Mouse (Mus musculus) T-cell, adult 2 months (primary cell): ENCODE results near the gene Il17ra.

ENCODE experiments used
- DNase-seq: peaks from one replicate; pipeline ENCODE4 v3.0.0; 2022; ENCODE audit warnings: low spot score

The Il17ra gene

DNA sequence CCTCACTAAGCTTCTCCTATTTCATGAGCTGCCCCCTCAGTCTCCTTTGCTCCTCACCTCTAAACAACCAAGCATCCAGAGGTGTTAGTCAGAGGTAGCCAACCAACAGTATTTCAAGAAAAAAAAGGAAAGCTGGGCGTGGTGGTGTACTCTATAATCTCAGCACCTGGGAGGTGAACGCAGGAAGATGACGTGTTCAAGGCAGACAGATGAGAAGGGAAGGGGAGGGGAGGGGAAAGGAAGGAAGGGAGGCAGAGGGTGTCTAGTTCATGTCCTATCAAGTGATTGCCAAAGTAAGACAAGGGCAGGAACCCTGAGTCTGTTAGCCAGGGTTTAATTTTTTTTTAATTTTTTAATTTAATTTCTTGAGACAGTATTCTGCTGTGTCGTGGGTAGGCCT, 45.6 kb downstream of the Il17ra start:
- no peak for DNase-seq

DNA sequence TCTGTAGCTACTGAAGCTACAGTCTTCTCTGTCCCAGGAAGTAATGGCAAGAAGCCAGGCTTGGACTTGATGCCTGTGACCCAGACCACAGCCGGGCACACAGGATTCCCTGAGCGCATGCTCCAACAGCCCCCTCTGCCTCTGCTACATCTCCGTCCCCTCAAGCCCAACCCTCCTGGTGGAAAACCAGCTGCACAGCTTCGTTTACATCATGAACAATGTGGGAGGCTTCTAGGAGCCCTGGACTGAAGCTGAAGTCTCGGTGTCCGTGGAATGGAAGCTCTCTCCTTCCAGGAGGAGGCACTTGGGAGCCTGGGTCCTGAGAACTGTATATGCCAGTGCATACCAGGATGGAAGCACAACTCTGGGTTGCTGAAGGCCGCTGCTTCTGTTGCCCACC, 46.9 kb downstream of the Il17ra start:
- no peak for DNase-seq

- DNase-seq: no peak
Measured at GRCm38 (mm10) chr6:120510425-120510824, 47.4 kb downstream of the Il17ra start.

DNA sequence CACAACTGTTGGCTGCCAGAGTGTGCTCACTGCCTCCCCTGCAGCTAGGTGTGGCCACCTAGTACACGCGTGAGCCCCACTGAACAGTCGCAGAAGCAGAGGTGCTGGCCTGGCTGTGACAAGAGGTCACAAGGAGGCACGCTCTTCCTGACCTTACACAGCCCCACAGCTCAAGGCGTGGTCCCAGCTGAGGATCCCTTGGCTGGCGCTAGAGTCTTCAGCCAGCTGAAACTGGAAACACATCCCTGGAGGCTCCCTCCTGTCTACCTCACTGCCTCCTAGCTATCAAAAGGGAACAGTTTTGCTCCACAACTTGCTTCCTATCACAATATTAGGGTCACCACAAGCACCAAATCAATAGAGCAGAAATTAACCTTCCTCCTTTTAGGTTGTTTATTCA, 48.2 kb downstream of the Il17ra start:
- no peak for DNase-seq

GRCm38 (mm10) chr6:120516422-120516821, 53.4 kb downstream of the Il17ra start:
- DNase-seq: no peak

GRCm38 (mm10) chr6:120516879-120517278, 53.8 kb downstream of the Il17ra start:
- DNase-seq: no peak

DNA sequence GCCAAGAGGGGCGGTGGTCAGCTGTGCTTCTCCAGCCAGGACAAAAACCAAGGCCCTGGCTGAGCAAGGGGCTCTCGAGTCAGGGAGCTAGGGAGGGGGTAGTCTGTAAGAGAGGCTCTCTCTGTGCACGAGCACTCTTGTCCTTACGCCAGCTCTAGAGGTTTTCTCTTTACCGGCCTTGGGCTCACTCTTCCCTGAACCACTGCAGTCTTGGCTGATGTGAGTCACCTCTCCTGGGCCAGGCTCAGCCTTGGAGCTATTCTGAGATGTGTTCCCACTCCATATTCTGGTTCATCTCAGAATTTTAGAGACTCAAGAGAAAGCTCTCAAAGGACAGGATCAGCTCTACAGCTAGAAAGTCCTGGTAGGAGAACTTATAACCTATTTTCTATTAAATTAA, 54.3 kb downstream of the Il17ra start:
- DNase-seq: no peak

DNA sequence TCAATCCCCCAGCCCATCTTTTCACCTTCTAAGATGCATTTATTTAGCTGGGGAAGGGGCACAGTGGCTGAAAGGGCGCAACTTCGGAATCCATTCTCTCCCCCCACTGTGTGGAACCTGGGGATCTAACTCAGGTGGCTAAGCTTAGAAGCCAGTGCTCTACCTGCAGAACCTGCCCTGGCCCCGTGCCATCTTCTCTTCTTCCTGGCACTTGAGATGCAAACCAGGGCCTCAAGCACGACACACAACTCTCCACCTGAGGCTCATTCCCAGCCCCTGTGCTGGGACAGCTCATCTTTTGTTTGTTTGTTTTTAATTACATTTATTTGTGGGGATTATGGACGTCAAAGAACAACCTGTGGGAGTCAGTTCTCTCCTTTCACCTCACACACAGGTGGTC, 56.6 kb downstream of the Il17ra start:
- no peak for DNase-seq

DNA sequence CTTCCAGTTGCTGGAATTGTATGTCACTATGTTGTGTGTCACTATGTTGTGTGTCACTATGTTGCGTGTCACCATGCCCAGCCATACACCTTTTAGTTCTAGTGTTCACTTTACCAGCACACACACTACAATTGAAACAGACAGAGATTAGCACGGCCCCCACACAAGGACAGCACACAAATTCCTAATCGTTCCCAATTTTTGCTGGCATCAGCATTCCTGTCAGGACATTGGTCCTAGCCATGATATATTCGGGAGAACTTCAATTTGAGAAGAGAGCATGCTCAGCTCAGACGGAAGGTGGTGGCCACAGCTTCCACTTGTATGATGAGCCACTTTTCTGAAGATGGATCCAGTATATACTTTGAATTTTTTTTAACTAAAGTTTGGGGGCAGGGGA, 61.7 kb downstream of the Il17ra start:
- no peak for DNase-seq

- peak; percentile 52 for DNase-seq
Measured at GRCm38 (mm10) chr6:120529123-120529522, 66.1 kb downstream of the Il17ra start.

DNA sequence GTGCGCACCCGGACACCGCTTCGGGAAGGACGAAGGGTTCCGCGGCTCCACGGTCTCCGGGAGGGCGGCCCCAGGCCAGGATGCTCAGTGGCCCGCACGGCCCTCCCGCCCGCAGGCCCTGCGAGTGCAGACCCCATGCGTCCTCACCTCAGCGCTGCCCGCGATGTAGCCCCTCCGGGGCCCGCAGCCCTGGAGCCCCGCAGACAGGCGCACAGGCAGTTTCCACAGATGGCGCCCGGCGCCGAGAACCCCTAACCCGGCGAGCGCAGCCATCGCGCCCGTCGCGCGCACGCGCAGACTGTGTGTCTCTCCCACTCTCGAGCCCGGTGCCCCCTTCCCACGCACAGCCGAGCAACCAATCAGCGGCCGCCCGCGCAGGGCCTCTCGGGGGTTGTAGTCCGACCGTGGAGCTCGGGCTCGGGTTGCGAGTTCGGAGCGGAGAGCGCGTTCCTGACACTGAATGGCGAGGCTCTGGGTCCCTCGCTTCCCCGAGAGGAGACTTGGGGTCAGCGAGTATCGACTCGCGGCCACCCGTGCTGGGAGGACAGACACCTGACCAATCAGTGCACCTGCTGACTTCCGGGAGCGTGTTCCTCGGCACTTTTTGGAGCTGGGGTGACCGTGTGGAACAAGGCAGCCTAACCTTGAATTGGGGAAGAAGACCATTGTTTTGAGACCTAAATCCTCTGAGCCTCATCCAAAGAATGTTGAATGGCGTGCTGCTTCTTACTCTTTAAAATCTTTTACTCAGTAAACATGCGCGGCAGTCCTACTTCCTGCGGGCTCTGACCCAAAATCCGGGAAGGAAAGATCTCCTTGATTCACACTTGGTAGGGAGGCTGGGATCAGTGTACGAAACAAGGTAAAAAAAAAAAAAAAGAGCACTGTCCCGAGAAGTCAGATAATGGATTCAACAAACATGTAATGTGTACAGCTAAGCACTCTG, 68.2 kb downstream of the Il17ra start, which contains the start of gene Hdhd5:
TSS of gene Hdhd5 (minus strand) at position 300 of the 946 bp plus-strand sequence.
- DNase-seq: peak; percentile 93

- no peak for DNase-seq
Measured at GRCm38 (mm10) chr6:120532594-120532993, 69.5 kb downstream of the Il17ra start.

DNA sequence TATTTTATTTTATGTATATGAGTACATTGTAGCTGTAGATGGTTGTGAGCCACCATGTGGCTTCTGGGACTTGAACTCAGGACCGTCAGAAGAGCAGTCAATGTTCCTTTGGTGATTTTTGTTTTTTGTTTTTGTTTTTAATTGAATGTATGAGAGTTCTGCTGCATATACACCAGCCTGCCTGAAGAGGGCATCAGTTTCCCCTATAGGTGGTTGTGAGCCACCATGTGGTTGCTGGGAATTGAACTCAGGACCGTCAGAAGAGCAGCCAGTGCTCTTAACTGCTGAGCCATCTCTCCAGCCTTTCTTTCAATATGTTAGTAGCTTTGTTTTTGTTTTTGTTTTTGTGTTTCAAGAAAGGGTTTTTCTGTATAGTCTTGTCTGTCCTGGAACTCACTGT, 73.3 kb downstream of the Il17ra start:
- DNase-seq: no peak
